In the genomic region with DNA sequence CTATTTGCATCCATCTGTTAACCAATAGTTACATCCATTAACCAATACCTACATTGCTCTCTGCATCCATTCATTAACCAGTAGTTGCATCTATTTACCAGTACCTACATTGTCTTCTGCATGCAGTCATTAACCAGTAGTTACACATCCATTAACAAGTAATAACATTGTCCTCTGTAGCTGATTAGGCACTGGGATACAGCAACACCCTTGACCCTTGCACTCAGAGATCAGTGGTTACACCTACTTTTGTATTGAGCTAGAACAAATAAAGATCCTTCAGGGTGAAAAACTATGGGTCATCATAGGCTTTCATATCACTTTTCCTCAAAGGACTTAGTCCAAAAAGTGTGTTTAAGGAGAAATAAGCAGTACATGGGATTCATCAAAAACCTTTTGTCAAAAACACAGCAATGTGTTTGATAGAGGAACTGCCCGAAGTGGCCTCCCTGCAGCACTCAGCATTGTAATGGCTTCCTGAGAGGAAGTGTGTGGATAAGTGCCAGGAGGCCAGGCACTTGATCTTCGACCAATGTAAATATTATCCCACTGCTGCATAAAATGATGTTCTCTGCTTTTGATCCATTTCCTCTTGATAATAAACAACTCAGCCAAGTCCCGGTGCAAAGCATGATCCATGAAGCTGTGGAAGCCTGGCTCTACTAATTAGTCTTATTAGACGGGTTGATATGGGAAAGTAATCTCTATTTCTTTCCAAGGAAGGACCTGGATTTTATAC, we compare ENCODE assay signal across 8 mouse cellular contexts.
DNase-seq lines count a peak whose midpoint lies in the region; ATAC-seq and TF ChIP-seq lines count a peak whose summit lies in the region.
"Had no signal": no experiment of that assay in that cellular context is flagged by ENCODE, and none has a peak within 500 bp of the region (broad histone marks: within the 10 kb centered on the region; RNA-seq: fewer than 3 reads in every experiment).

No protein-coding gene starts in this region.

- TF ChIP-seq POLR2A in thymus, adult 2 months (IDR thresholded peaks at IDR 0.05; ENCODE audit: control insufficient read depth, extremely low read depth, insufficient read depth, low read length, poor library complexity) = no peak

- H3K9ac ChIP-seq in forebrain, postnatal 0 days = no peak overlapping the region

- H3K4me3 ChIP-seq in forebrain, postnatal 0 days (ENCODE audit: low read depth, low read length) = no peak overlapping the region
- H3K4me3 ChIP-seq in thymus, adult 2 months (ENCODE audit: control insufficient read depth, insufficient read depth, low read length) = no peak overlapping the region

- 68% methylated on average over 4 of the region's 4 CpGs for WGBS in forebrain, postnatal 0 days
- 20% methylated on average over 4 of the region's 4 CpGs for WGBS in thymus, adult 2 months

- peak; percentile 2 for DNase-seq in 416B (ENCODE audit: low read depth)
- peak; percentile 22 for DNase-seq in MN1 (ENCODE audit: low spot score)
- peak; percentile 57 to 61 for DNase-seq in heart, postnatal 10 days
- DNase-seq in kidney, postnatal 4 days = peak; percentile 58 to 64
- DNase-seq in forebrain, postnatal 0 days = no peak
- DNase-seq in thymus, adult 2 months = no peak
- DNase-seq in natural killer cell, adult 2 months (ENCODE audit: low spot score in 2 of 2) = no peak
- DNase-seq: cerebellum, adult 9-11 months had no signal

- intact Hi-C loops in heart, postnatal 10 days (cut with DNase I) = no loop called here

- no peak for ATAC-seq in forebrain, postnatal 0 days

- no peaks in the 10 kb centered on the region for H3K4me1 ChIP-seq in forebrain, postnatal 0 days (ENCODE audit: insufficient read depth)
- no peaks in the 10 kb centered on the region for H3K4me1 ChIP-seq in thymus, adult 2 months (replicated peaks; ENCODE audit: control insufficient read depth, insufficient read depth, low read length)

- no peaks in the 10 kb centered on the region for H3K9me3 ChIP-seq in forebrain, postnatal 0 days (ENCODE audit: low read length)

- no peak for TF ChIP-seq CTCF in forebrain, postnatal 0 days (IDR thresholded peaks at IDR 0.05; ENCODE audit: low read depth)
- TF ChIP-seq CTCF in thymus, adult 2 months (IDR thresholded peaks at IDR 0.05; ENCODE audit: borderline replicate concordance, control insufficient read depth, extremely low read depth, insufficient read depth, low read length, poor library complexity) = no peak

- no peak overlapping the region for H3K4me2 ChIP-seq in forebrain, postnatal 0 days (ENCODE audit: low read depth)

- H3K27ac ChIP-seq in forebrain, postnatal 0 days (ENCODE audit: low read depth, low read length) = no peak overlapping the region
- H3K27ac ChIP-seq in thymus, adult 2 months (ENCODE audit: control insufficient read depth, insufficient read depth, low read length) = no peak overlapping the region

- no peaks in the 10 kb centered on the region for H3K36me3 ChIP-seq in forebrain, postnatal 0 days (ENCODE audit: insufficient read depth)
- H3K36me3 ChIP-seq in thymus, adult 2 months (ENCODE audit: control insufficient read depth, insufficient read depth, low read length) = no peaks in the 10 kb centered on the region

- H3K27me3 ChIP-seq in forebrain, postnatal 0 days (ENCODE audit: insufficient read depth, low read length) = no peaks in the 10 kb centered on the region; the same call in 1 of the 2 replicates
- no peaks in the 10 kb centered on the region for H3K27me3 ChIP-seq in thymus, adult 2 months (ENCODE audit: control insufficient read depth, insufficient read depth, low read length)

Comparison
In these comparisons a context has a peak if more than half of its experiments do, and no peak if none do; other contexts are left out.
1. DNase-seq: peak in 416B (single experiment), MN1 (single experiment), heart, postnatal 10 days (2 of 2) and kidney, postnatal 4 days (2 of 2); none in forebrain, postnatal 0 days (single experiment), thymus, adult 2 months (single experiment) and natural killer cell, adult 2 months (0 of 2).